Mouse (Mus musculus): ENCODE results near the gene Cyb561d2. TPM values are rescaled to one million over a fixed set of nuclear protein-coding genes. Genes with fewer than 3 reads are reported as not detected.
"Not testable (repeated sequence)": the region's sequence is repeated elsewhere in the genome, so short reads cannot be mapped to it uniquely, and the experiment has no call there.

Cyb561d2 gene
- polyA plus RNA-seq, 1 experiment, result 27.0 TPM

DNA sequence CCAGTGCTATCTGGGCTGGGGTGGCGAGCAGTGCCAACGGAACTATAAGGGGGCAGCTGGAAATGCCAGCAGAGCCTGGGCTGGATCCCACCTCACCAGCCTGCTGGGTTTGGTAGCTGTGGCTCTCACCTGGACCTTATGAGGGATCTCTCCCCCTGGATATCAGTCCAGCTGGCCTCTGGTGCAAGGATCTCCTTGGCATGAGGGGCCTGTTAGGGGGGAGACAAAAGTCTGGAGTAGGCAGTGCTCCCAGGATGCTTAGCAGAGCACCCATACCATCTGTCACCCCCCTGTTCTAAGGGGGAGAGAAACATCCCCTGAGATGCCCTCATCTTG, 30.3 kb upstream of the Cyb561d2 start:
- DNase-seq (ENCODE audit: extremely low spot score in 1 of 2, low spot score in 1 of 2), result no peak

- no peak for DNase-seq (ENCODE audit: extremely low spot score in 1 of 2, low spot score in 1 of 2)
Observed at GRCm38 (mm10) chr9:107571534-107572326, 29.7 kb upstream of the Cyb561d2 start.

- DNase-seq (ENCODE audit: extremely low spot score in 1 of 2, low spot score in 1 of 2), result no peak
Observed at GRCm38 (mm10) chr9:107570845-107571244, 28.9 kb upstream of the Cyb561d2 start.

DNA sequence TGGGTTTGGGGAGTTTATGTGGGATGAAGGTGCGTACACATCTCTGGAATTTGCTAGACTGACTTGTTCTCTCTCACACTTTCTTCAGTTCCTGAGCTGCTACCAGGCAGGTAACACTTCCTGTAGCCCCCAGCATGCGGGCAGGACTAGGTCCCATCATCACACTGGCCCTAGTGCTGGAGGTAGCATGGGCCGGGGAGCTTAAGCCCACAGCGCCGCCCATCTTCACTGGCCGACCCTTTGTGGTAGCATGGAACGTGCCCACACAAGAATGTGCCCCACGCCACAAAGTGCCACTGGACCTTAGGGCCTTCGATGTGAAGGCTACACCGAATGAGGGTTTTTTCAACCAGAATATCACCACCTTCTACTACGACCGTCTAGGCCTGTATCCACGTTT, 28.0 kb upstream of the Cyb561d2 start:
- DNase-seq (ENCODE audit: extremely low spot score in 1 of 2, low spot score in 1 of 2), result no peak

GRCm38 (mm10) chr9:107569270-107569669, 27.3 kb upstream of the Cyb561d2 start:
- DNase-seq (ENCODE audit: extremely low spot score in 1 of 2, low spot score in 1 of 2), result no peak

- peak in 1 of 2 experiments; percentile 81 for DNase-seq (ENCODE audit: extremely low spot score in 1 of 2, low spot score in 1 of 2)
Observed at GRCm38 (mm10) chr9:107568331-107569261, 26.6 kb upstream of the Cyb561d2 start.

DNA sequence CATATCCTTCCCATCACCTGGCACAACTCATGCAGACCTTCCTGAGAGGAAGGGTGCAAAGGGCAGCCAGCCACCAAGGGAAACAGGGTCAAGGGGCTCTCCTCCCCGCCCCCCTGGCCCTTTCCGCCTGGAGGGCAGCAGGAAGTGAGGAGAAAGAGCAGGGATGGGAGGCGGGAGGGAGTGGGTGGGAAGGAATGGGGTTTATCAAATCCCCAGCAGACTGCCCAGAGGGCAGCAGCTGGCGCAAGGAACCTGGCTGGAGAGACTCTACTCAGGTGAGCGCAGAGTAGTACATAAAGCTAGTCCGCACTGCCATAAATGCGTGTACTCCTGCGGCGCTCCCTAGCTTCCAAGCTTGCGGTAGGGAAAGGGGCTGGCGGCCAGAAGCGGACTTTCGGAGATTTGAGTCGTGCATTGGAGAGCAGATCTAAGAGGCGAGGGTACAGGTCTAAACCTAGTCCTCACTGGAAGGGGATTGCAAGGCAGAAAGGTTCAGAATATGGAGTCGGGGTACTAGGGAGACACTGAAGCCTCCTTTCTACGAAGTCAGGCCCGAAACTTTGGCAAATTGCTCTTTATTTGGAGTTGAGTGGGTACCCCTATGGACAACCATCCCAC, 25.8 kb upstream of the Cyb561d2 start, which contains the start of gene Hyal2:
Gene Hyal2 (plus strand): TSS at position 244 of the 618 bp plus-strand sequence.
- no peak for DNase-seq (ENCODE audit: extremely low spot score in 1 of 2, low spot score in 1 of 2)

- DNase-seq (ENCODE audit: extremely low spot score in 1 of 2, low spot score in 1 of 2), result no peak
Observed at GRCm38 (mm10) chr9:107566855-107567254, 24.9 kb upstream of the Cyb561d2 start.

DNA sequence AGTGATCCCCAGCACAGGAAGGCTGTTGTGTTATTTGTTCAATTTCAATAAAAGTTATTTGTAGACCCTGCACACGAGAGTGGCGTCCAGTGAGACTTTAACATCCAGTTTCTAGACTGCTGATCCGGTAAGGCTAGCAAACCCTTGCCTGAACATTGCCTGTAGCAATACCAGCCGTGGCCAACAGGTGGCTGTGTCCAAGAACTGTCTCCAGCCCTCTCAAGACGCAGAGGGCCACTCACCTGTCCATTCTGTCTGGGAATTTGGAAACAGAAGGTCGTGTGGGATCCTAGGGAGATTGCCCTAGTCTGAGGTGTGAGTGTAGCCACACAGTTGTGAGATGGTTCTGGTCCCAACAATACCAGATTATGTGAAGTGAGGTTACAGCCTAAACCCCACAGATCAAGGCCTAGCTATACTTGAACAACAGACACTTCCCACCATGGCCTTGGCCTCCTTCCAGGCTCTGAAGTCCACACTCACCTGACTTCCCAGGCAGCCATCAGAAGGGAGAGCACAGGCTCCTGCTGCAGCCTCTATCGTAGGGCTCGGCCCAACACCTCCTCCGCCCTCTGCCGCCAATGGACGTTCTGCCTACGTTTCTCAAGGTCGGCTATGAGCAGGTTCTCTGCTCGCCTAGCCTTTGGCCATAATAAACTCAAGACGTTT, 24.2 kb upstream of the Cyb561d2 start:
- DNase-seq (ENCODE audit: extremely low spot score in 1 of 2, low spot score in 1 of 2), result peak in 1 of 2 experiments; percentile 83

DNA sequence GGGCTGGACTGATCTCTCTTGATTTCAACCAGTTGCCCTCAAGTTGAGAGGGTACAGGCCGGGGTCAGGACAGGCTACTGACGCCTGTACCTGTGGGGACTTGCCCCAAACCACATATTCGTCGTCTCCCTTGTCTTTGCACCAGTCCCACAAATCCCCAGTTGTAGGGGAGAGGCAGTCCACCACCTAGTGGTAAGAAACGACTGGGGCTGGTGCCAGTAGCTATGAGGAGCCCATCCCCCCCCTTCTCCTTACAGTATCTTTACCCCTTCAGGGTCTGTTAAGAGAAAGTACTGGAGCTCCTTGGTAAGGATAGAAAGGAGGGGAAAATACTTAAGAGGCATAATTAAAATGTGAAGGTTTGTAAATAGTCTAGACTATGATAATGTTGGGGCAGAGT, 23.6 kb upstream of the Cyb561d2 start:
- not testable (repeated sequence) for DNase-seq (ENCODE audit: extremely low spot score in 1 of 2, low spot score in 1 of 2)

- peak; percentile 96 to 97 for DNase-seq (ENCODE audit: extremely low spot score in 1 of 2, low spot score in 1 of 2)
Observed at GRCm38 (mm10) chr9:107563029-107563581, 21.1 kb upstream of the Cyb561d2 start, which contains the start of gene Tusc2. Gene Tusc2 (plus strand): TSS chr9:107563255.

DNA sequence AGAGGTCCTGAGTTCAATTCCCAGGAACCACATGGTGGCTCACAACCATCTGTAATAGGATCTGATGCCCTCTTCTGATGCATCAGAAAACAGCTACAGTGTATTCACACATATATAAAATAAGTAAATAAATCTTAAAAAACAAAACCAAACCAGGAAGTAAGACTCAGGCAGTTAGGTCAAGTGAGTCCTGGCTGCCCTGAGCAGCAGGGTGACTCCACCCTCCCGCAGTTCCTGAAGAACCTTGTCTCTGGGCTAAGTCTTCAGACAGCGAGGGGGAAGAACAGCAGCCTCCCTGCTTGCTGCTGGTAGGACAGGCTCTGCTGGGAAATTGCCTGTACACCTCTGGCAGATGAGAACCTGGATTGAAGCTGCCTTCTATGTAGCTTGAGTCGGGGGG, 14.4 kb upstream of the Cyb561d2 start:
- DNase-seq (ENCODE audit: extremely low spot score in 1 of 2, low spot score in 1 of 2), result no peak

- no peak for DNase-seq (ENCODE audit: extremely low spot score in 1 of 2, low spot score in 1 of 2)
Observed at GRCm38 (mm10) chr9:107555701-107556100, 13.7 kb upstream of the Cyb561d2 start.

- peak in 1 of 2 experiments; percentile 40 for DNase-seq (ENCODE audit: extremely low spot score in 1 of 2, low spot score in 1 of 2)
Observed at GRCm38 (mm10) chr9:107555031-107555457, 13.1 kb upstream of the Cyb561d2 start.

DNA sequence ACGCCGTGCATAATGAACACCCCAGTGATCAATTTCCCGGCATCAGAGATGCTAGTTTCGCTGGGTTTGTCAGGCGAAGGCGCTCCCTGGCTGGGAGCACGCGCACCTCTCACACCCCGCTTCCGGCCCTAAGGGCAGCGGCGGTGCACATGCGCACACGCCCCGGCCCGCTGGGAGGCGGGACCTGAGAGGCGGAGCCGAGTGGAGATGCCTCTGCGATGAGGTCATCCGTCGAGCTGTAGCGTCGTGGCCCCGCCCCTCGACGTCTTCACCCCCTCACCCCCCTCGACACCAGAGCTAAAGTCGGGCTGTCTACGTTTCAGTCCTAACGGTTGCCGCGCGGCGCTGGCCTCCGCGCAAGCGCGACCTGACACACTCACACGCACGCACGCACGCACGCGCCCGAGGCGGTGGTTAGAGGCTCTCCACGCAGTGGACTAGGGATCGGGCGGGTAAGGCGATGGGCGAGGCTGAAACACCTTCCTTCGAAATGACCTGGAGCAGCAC, 12.4 kb upstream of the Cyb561d2 start:
- DNase-seq (ENCODE audit: extremely low spot score in 1 of 2, low spot score in 1 of 2), result peak; percentile 88 to 94

DNA sequence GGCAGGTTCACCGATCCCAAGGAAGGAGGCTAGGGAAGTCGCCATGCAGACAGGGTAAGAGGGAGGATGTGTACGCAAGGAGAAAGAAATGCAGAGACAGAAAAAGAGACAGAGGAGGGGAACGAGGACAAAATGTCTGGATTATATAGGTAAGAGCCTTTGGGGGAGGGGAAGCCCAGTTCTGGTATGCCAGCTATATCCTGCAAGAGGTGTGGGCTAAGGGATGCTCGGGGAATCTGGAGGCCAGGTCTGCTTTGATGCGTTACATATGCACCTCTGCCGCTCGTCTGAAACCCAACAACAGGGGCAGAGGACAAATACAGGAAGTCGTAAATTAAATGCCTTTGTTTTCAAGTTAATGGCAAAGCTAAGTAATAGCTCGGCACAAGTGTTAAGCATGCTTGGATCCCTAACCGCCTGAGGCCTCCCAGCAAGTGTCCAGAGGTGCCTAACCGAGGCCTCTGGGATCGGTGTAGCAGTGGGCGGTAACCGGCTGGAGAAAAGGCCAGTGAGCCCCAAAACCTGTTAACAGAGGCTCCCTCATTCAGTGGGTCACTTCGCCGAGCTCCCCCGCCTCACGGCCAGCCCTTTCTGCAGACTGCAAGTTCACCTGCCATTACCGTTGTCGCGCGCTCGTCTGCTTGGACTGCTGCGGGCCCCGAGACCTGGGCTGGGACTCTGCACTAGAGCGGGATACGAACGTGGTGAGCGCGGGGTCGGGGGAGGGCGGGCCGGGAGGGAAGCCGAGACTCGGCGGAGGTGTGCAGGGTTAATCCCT, 11.7 kb upstream of the Cyb561d2 start:
- peak in 1 of 2 experiments; percentile 40 for DNase-seq (ENCODE audit: extremely low spot score in 1 of 2, low spot score in 1 of 2)

DNA sequence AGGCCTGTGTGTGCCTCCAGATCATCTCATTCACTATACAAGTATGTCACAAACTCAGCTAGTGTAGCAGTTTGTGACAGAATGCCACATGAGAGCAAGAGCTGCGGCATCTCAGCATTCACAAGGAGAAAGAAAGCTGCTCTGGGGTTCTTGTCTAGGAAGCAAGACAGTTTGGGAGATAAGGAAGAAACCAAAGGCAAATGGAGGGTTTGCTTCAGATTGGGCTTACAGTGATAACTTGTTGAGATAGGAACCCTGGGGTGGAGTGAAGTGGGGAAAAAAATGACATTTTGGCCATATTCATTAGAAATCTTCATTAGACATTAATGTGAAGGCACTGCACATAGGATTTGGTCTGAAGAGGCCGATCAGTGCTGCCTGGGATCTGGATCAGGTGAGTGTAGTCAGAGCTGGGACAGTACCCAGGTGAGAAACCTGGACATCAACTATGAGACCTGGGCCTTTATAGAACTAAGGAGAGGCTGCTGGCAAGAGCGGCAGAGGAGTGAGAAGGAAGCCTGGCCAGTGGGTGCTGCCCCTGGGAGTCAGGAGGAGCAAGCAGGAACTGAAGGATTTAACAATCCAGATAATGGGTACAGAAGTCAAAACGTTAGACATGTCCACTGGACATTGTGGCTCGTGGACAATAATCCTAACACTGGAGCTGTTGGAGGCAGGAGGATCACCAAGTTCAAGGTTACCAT, 10.8 kb upstream of the Cyb561d2 start:
- DNase-seq (ENCODE audit: extremely low spot score in 1 of 2, low spot score in 1 of 2), result no peak

GRCm38 (mm10) chr9:107551890-107552355, 9.9 kb upstream of the Cyb561d2 start:
- DNase-seq (ENCODE audit: extremely low spot score in 1 of 2, low spot score in 1 of 2), result no peak

Measured in frontal cortex, adult 2 months (tissue).